Comparison of ENCODE assay signal across 9 mouse cellular contexts in the genomic region with DNA sequence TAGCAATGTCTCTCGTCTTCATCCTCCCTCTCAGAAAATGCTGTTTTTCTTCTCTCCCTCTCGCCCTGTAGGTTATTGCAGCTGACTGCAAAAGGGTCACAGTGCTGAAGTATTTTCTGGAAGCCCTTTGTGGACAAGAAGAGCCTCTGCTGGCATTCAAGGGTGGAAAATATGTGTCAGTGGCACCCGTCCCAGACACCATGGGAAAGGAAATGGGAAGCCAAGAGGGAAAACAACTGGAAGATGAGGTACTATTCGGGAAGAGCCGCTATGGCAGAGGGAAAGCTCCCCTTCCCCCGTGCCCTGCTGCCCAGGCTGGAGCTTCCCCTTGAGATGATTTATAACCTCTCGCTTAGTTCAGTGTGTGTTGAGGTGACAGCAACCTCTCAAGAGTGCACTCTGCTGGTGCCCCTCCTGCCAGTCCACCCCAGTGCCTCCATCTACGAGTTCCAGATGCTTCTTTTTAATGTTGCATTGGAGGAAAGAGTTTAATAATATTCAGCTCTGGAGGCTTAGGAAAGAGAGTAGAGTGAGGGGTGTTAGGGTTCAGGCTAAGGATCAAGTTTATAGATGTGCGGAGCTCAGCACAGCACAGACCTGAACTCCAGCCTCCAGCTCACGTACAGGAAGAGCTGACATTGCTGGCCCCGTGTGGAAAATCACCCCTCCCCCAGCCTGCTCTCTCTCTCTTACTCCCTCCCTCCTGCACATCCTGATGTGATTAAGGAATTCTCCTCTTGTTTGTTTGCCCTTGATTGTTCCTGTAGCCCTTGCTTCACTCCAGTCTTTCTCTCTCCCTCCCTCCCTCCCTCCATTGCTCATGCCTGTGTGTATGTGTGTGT. TPM values are rescaled to one million over a fixed set of nuclear protein-coding genes. Genes with fewer than 3 reads are reported as not detected.
DNase-seq lines count a peak whose midpoint lies in the region; ATAC-seq lines count a peak whose summit lies in the region.
"Had no signal": no experiment of that assay in that cellular context is flagged by ENCODE, and none has a peak within 500 bp of the region (broad histone marks: within the 10 kb centered on the region; RNA-seq: fewer than 3 reads in every experiment).

No protein-coding gene starts in this region.

- peaks cover 13% of the 10 kb centered on the region; the same call in 1 of the 2 replicates for H3K4me1 ChIP-seq in forebrain, embryonic 12.5 days
- H3K4me1 ChIP-seq in forebrain, embryonic 14.5 days (ENCODE audit: control insufficient read depth, insufficient read depth, low read length) = peaks cover 6% of the 10 kb centered on the region
- H3K4me1 ChIP-seq in embryonic facial prominence, embryonic 13.5 days = peaks cover 70% of the 10 kb centered on the region
- peaks cover 16% of the 10 kb centered on the region; the same call in 1 of the 2 replicates for H3K4me1 ChIP-seq in neural tube, embryonic 11.5 days (ENCODE audit: control insufficient read depth, insufficient read depth, low read length)

- DNase-seq in forebrain, embryonic 14.5 days (ENCODE audit: low spot score) = no peak
- DNase-seq in heart, postnatal 25 days (ENCODE audit: low spot score) = peak; percentile 80
- peak; percentile 68 to 80 for DNase-seq in kidney, postnatal 4 days
- DNase-seq in neural tube, embryonic 11.5 days (ENCODE audit: low spot score) = peak; percentile 63
- no peak for DNase-seq in layer of hippocampus, postnatal 36 days

- 65% methylated on average over 11 of the region's 11 CpGs for WGBS in forebrain, embryonic 12.5 days
- WGBS in forebrain, embryonic 14.5 days = 66% methylated on average over 11 of the region's 11 CpGs
- 18% methylated on average over 11 of the region's 11 CpGs for WGBS in embryonic facial prominence, embryonic 13.5 days
- 45% methylated on average over 11 of the region's 11 CpGs for WGBS in neural tube, embryonic 11.5 days

- H3K4me3 ChIP-seq in forebrain, embryonic 12.5 days (replicated peaks) = no peak overlapping the region
- H3K4me3 ChIP-seq in forebrain, embryonic 14.5 days (ENCODE audit: low read depth, low read length) = no peak overlapping the region
- H3K4me3 ChIP-seq in embryonic facial prominence, embryonic 13.5 days = no peak overlapping the region
- H3K4me3 ChIP-seq in neural tube, embryonic 11.5 days (ENCODE audit: low read depth, low read length) = no peak overlapping the region

- ATAC-seq in forebrain, embryonic 12.5 days (ENCODE audit: low FRiP score) = no peak
- ATAC-seq in forebrain, embryonic 14.5 days = no peak
- ATAC-seq in embryonic facial prominence, embryonic 13.5 days (ENCODE audit: insufficient number of reproducible peaks, insufficient read depth, low FRiP score, low TSS enrichment, low read depth) = peak; percentile 68; the same call in 1 of the 2 replicates
- ATAC-seq in neural tube, embryonic 11.5 days (ENCODE audit: insufficient read depth, low FRiP score, low TSS enrichment) = no peak
- no peak for ATAC-seq in frontal cortex, adult (ENCODE audit: low TSS enrichment)

- intact Hi-C loops in heart, postnatal 25 days (cut with DNase I) = no loop called here

- 0 out of 2 replicates have a peak overlapping the region, but pooled peaks have one; percentile 46 for H3K27ac ChIP-seq in forebrain, embryonic 12.5 days
- no peak overlapping the region for H3K27ac ChIP-seq in forebrain, embryonic 14.5 days (ENCODE audit: low read depth, low read length)
- peak overlapping the region; percentile 88 for H3K27ac ChIP-seq in embryonic facial prominence, embryonic 13.5 days
- 0 out of 2 replicates have a peak overlapping the region, but pooled peaks have one; percentile 44 for H3K27ac ChIP-seq in neural tube, embryonic 11.5 days (ENCODE audit: low read depth, low read length)

- H3K4me2 ChIP-seq in forebrain, embryonic 12.5 days = no peak overlapping the region
- H3K4me2 ChIP-seq in forebrain, embryonic 14.5 days (ENCODE audit: low read length) = no peak overlapping the region
- peak overlapping the region; percentile 34; the same call in 1 of the 2 replicates for H3K4me2 ChIP-seq in embryonic facial prominence, embryonic 13.5 days
- H3K4me2 ChIP-seq in neural tube, embryonic 11.5 days (ENCODE audit: low read depth) = no peak overlapping the region

- no peaks in the 10 kb centered on the region for H3K9me3 ChIP-seq in forebrain, embryonic 12.5 days
- no peaks in the 10 kb centered on the region for H3K9me3 ChIP-seq in forebrain, embryonic 14.5 days (replicated peaks; ENCODE audit: control insufficient read depth, low read length)
- no peaks in the 10 kb centered on the region for H3K9me3 ChIP-seq in embryonic facial prominence, embryonic 13.5 days
- H3K9me3 ChIP-seq in neural tube, embryonic 11.5 days (ENCODE audit: control insufficient read depth, low read length) = no peaks in the 10 kb centered on the region

- no peaks in the 10 kb centered on the region for H3K27me3 ChIP-seq in forebrain, embryonic 12.5 days
- H3K27me3 ChIP-seq in forebrain, embryonic 14.5 days (replicated peaks; ENCODE audit: control insufficient read depth, insufficient read depth, low read length) = no peaks in the 10 kb centered on the region
- no peaks in the 10 kb centered on the region for H3K27me3 ChIP-seq in embryonic facial prominence, embryonic 13.5 days
- no peaks in the 10 kb centered on the region for H3K27me3 ChIP-seq in neural tube, embryonic 11.5 days (ENCODE audit: control insufficient read depth, insufficient read depth, low read length)

- peaks cover 23% of the 10 kb centered on the region for H3K36me3 ChIP-seq in forebrain, embryonic 12.5 days (replicated peaks)
- H3K36me3 ChIP-seq in forebrain, embryonic 14.5 days (ENCODE audit: control insufficient read depth, insufficient read depth, low read length) = peaks cover 27% of the 10 kb centered on the region
- peaks cover 20% of the 10 kb centered on the region for H3K36me3 ChIP-seq in embryonic facial prominence, embryonic 13.5 days
- peaks cover 2% of the 10 kb centered on the region; the same call in 1 of the 2 replicates for H3K36me3 ChIP-seq in neural tube, embryonic 11.5 days (ENCODE audit: control insufficient read depth, insufficient read depth, low read length)

- no peak overlapping the region for H3K9ac ChIP-seq in forebrain, embryonic 12.5 days
- H3K9ac ChIP-seq in forebrain, embryonic 14.5 days (ENCODE audit: low read length) = no peak overlapping the region
- no peak overlapping the region for H3K9ac ChIP-seq in embryonic facial prominence, embryonic 13.5 days
- H3K9ac ChIP-seq in neural tube, embryonic 11.5 days (ENCODE audit: low read length) = no peak overlapping the region

RNA-seq across cellular contexts. Expression of gene Hic1, which starts 30.0 kb away (rescaled TPM):
- 3.2 and 4.4 TPM in 2 replicates for polyA plus RNA-seq in forebrain, embryonic 12.5 days (2016; fragmentation: Nextera tagmentation; extraction: Ambion mirVana)
- 1.3 and 2.0 TPM in 2 replicates for polyA plus RNA-seq in forebrain, embryonic 14.5 days (2014; fragmentation: Nextera tagmentation; extraction: Ambion mirVana)
- 8.2 and 9.7 TPM in 2 replicates for polyA plus RNA-seq in embryonic facial prominence, embryonic 13.5 days (2015; fragmentation: Nextera tagmentation; extraction: Ambion mirVana)
- 10 to 100 TPM; 15.3 to 19.2 TPM for total RNA-seq in heart, postnatal 25 days (2021)
- polyA plus RNA-seq in neural tube, embryonic 11.5 days (2014; fragmentation: Nextera tagmentation; extraction: Ambion mirVana) = 4.1 and 4.9 TPM in 2 replicates
- 1 to 10 TPM; 2.8 to 3.6 TPM for total RNA-seq in layer of hippocampus, postnatal 36 days (2021)
- total RNA-seq: hematopoietic stem cell, adult 5-6 weeks had no signal

RNA-seq across cellular contexts. Expression of gene Ovca2, which starts 39.3 kb away (rescaled TPM):
- 24.3 and 25.3 TPM in 2 replicates for polyA plus RNA-seq in forebrain, embryonic 12.5 days (2016; fragmentation: Nextera tagmentation; extraction: Ambion mirVana)
- polyA plus RNA-seq in forebrain, embryonic 14.5 days (2014; fragmentation: Nextera tagmentation; extraction: Ambion mirVana) = 24.3 and 24.6 TPM in 2 replicates
- polyA plus RNA-seq in embryonic facial prominence, embryonic 13.5 days (2015; fragmentation: Nextera tagmentation; extraction: Ambion mirVana) = 28.7 and 30.4 TPM in 2 replicates
- 1 to 10 TPM; 6.0 to 6.1 TPM for total RNA-seq in heart, postnatal 25 days (2021)
- 32.6 and 37.4 TPM in 2 replicates for polyA plus RNA-seq in neural tube, embryonic 11.5 days (2014; fragmentation: Nextera tagmentation; extraction: Ambion mirVana)
- total RNA-seq in layer of hippocampus, postnatal 36 days (2021) = 10 to 100 TPM; 18.0 to 19.9 TPM

RNA-seq across cellular contexts. Expression of gene Dph1, which starts 51.7 kb away (rescaled TPM):
- polyA plus RNA-seq in forebrain, embryonic 12.5 days (2016; fragmentation: Nextera tagmentation; extraction: Ambion mirVana) = 15.7 and 16.6 TPM in 2 replicates
- 15.9 and 17.6 TPM in 2 replicates for polyA plus RNA-seq in forebrain, embryonic 14.5 days (2014; fragmentation: Nextera tagmentation; extraction: Ambion mirVana)
- 20.8 and 24.5 TPM in 2 replicates for polyA plus RNA-seq in embryonic facial prominence, embryonic 13.5 days (2015; fragmentation: Nextera tagmentation; extraction: Ambion mirVana)
- total RNA-seq in heart, postnatal 25 days (2021) = 1 to 10 TPM; 7.4 to 9.0 TPM
- polyA plus RNA-seq in neural tube, embryonic 11.5 days (2014; fragmentation: Nextera tagmentation; extraction: Ambion mirVana) = 19.8 and 21.1 TPM in 2 replicates
- total RNA-seq in layer of hippocampus, postnatal 36 days (2021) = 10 to 100 TPM; 33.4 to 33.9 TPM

RNA-seq across cellular contexts. Expression of gene Rtn4rl1, which starts 54.2 kb away (rescaled TPM):
- polyA plus RNA-seq in forebrain, embryonic 12.5 days (2016; fragmentation: Nextera tagmentation; extraction: Ambion mirVana) = 1.7 and 1.8 TPM in 2 replicates
- 5.0 and 7.4 TPM in 2 replicates for polyA plus RNA-seq in forebrain, embryonic 14.5 days (2014; fragmentation: Nextera tagmentation; extraction: Ambion mirVana)
- polyA plus RNA-seq in embryonic facial prominence, embryonic 13.5 days (2015; fragmentation: Nextera tagmentation; extraction: Ambion mirVana) = 6.0 and 7.1 TPM in 2 replicates
- total RNA-seq in heart, postnatal 25 days (2021) = 1 to 10 TPM; 9.7 to 9.8 TPM
- 4.5 and 6.0 TPM in 2 replicates for polyA plus RNA-seq in neural tube, embryonic 11.5 days (2014; fragmentation: Nextera tagmentation; extraction: Ambion mirVana)
- 100 to 1,000 TPM; 103 to 107 TPM for total RNA-seq in layer of hippocampus, postnatal 36 days (2021)

Comparison
In these comparisons a context has a peak if more than half of its experiments do, and no peak if none do; other contexts are left out.
1. DNase-seq: peak in heart, postnatal 25 days (single experiment), kidney, postnatal 4 days (2 of 2) and neural tube, embryonic 11.5 days (single experiment); none in forebrain, embryonic 14.5 days (single experiment) and layer of hippocampus, postnatal 36 days (0 of 2).